Mouse (Mus musculus): ENCODE data around the gene Psma2. TPM values are rescaled to one million over a fixed set of nuclear protein-coding genes. Genes with fewer than 3 reads are reported as not detected.

Psma2 gene
- polyA plus RNA-seq (2012; rRNA removed) = 82.2 and 86.9 TPM in 2 replicates

GRCm38 (mm10) chr13:14612926-14613529, at the start of gene Psma2, which contains the start of gene Mrpl32:
Gene Psma2 (plus strand): TSS chr13:14613240.
Gene Mrpl32 (minus strand): TSS chr13:14613165.
- DNase-seq (ENCODE audit: low spot score) = peak; percentile 92

- no peak for DNase-seq (ENCODE audit: low spot score)
Measured at GRCm38 (mm10) chr13:14574128-14574527, 38.9 kb upstream of the Psma2 start.

GRCm38 (mm10) chr13:14580392-14580791, 32.6 kb upstream of the Psma2 start:
- no peak for DNase-seq (ENCODE audit: low spot score)

GRCm38 (mm10) chr13:14602744-14603143, 10.3 kb upstream of the Psma2 start:
- DNase-seq (ENCODE audit: low spot score) = no peak

GRCm38 (mm10) chr13:14607616-14608015, 5.4 kb upstream of the Psma2 start:
- DNase-seq (ENCODE audit: low spot score) = no peak

- DNase-seq (ENCODE audit: low spot score) = no peak
Measured at GRCm38 (mm10) chr13:14612463-14612862, 577 bp upstream of the Psma2 start.

- DNase-seq (ENCODE audit: low spot score) = no peak
Measured at GRCm38 (mm10) chr13:14613553-14613952, 513 bp downstream of the Psma2 start.

GRCm38 (mm10) chr13:14618724-14619123, 5.7 kb downstream of the Psma2 start:
- DNase-seq (ENCODE audit: low spot score) = no peak

GRCm38 (mm10) chr13:14629726-14630641, 16.9 kb downstream of the Psma2 start, which contains the start of gene AW209491:
Gene AW209491 (plus strand): TSS chr13:14630154.
- peak; percentile 88 for DNase-seq (ENCODE audit: low spot score)

- no peak for DNase-seq (ENCODE audit: low spot score)
Measured at GRCm38 (mm10) chr13:14639998-14640397, 27.0 kb downstream of the Psma2 start.

- DNase-seq (ENCODE audit: low spot score) = no peak
Measured at GRCm38 (mm10) chr13:14649301-14649700, 36.3 kb downstream of the Psma2 start.

- DNase-seq (ENCODE audit: low spot score) = no peak
Measured at GRCm38 (mm10) chr13:14667107-14667506, 54.1 kb downstream of the Psma2 start.

- no peak for DNase-seq (ENCODE audit: low spot score)
Measured at GRCm38 (mm10) chr13:14670342-14670741, 57.3 kb downstream of the Psma2 start.

- no peak for DNase-seq (ENCODE audit: low spot score)
Measured at GRCm38 (mm10) chr13:14688955-14689354, 75.9 kb downstream of the Psma2 start.

- DNase-seq (ENCODE audit: low spot score) = no peak
Measured at GRCm38 (mm10) chr13:14716801-14717200, 103.8 kb downstream of the Psma2 start.

GRCm38 (mm10) chr13:14717755-14718154, 104.7 kb downstream of the Psma2 start:
- DNase-seq (ENCODE audit: low spot score) = no peak

Other genes with a start within 250 kb of the Psma2 start
- 0.03 TPM in 1 of 2 replicates, not detected in the other for gene Hecw1, start 90.0 kb upstream of the Psma2 start, polyA plus RNA-seq (2012; rRNA removed)
- 34.3 and 39.3 TPM in 2 replicates for gene Mrpl32, start 75 bp upstream of the Psma2 start, polyA plus RNA-seq (2012; rRNA removed)
- gene AW209491, start 16.9 kb downstream of the Psma2 start, polyA plus RNA-seq (2012; rRNA removed) = 13.6 and 16.3 TPM in 2 replicates

Measured in urinary bladder, adult 2 months (tissue).